Mouse (Mus musculus) forebrain, embryonic 10.5 days (tissue): ENCODE results near the gene Dync1i1. TPM values are rescaled to one million over a fixed set of nuclear protein-coding genes. Genes with fewer than 3 reads are reported as not detected.

Experiments
- DNase-seq: peaks from one replicate; pipeline ENCODE4 v3.0.0-alpha.2; 2017; ENCODE audit warnings: low spot score; ENCODE audit errors: extremely low spot score
- H3K27ac ChIP-seq: fragments of 300-500 bp; sonication (generic); 2 replicates; pipeline ENCODE4 v1.5.1; 2016; ENCODE audit warnings: mild to moderate bottlenecking
- H3K27me3 ChIP-seq: fragments of 300-500 bp; sonication (generic); 2 replicates; pipeline ENCODE4 v1.6.1; 2016; ENCODE audit warnings: mild to moderate bottlenecking; ENCODE audit not compliant: poor library complexity, severe bottlenecking
- H3K36me3 ChIP-seq: fragments of 300-500 bp; sonication (generic); replicated peaks from 2 replicates; pipeline ENCODE4 v1.6.1; 2016; ENCODE audit warnings: mild to moderate bottlenecking, moderate library complexity
- H3K4me1 ChIP-seq: fragments of 300-500 bp; sonication (generic); 2 replicates; pipeline ENCODE4 v1.6.1; 2016
- H3K4me3 ChIP-seq: fragments of 300-500 bp; sonication (generic); 2 replicates; pipeline ENCODE4 v1.5.1; 2016; ENCODE audit warnings: mild to moderate bottlenecking, moderate library complexity
- H3K9me3 ChIP-seq: fragments of 300-500 bp; sonication (generic); 2 replicates; pipeline ENCODE4 v1.6.1; 2016; ENCODE audit warnings: mild to moderate bottlenecking, moderate library complexity
- WGBS: fragments of 180-500 bp; shearing (Covaris S2); methylation state at CpG from one replicate; pipeline ENCODE4 v1.1.7; 2016; 5-methylcytosine and 5-hydroxymethylcytosine counted together
- polyA plus RNA-seq: library from polyadenylated mRNA; unstranded; fragments of >200 nt; fragmentation: Nextera tagmentation; extraction: Ambion mirVana; gene quantifications from 2 replicates; pipeline ENCODE4 v1.2.1, GENCODE M21; 2016

The Dync1i1 gene
- polyA plus RNA-seq, 1 experiment from 2014 or later, result 1.1 TPM

GRCm38 (mm10) chr6:5790607-5791006 lies 65.2 kb downstream of the Dync1i1 start:
- H3K9me3 ChIP-seq, result no peaks in the 10 kb centered on the region
- DNase-seq, result no peak
- no peaks in the 10 kb centered on the region for H3K27me3 ChIP-seq
- no peaks in the 10 kb centered on the region for H3K36me3 ChIP-seq
- WGBS, result 72% methylated on average over 7 of the region's 7 CpGs
- no peak overlapping the region for H3K27ac ChIP-seq
- no peak overlapping the region for H3K4me3 ChIP-seq
- H3K4me1 ChIP-seq, result no peaks in the 10 kb centered on the region

GRCm38 (mm10) chr6:5794106-5794753 lies 68.8 kb downstream of the Dync1i1 start:
- Histone ChIP-seq H3K4me3 (no peak overlapping the region), H3K27ac (no peak overlapping the region), H3K9me3 (no peaks in the 10 kb centered on the region), H3K4me1 (no peaks in the 10 kb centered on the region), H3K27me3 (no peaks in the 10 kb centered on the region), H3K36me3 (no peaks in the 10 kb centered on the region)
- WGBS, result 82% methylated on average over 5 of the region's 5 CpGs
- no peak for DNase-seq

DNA sequence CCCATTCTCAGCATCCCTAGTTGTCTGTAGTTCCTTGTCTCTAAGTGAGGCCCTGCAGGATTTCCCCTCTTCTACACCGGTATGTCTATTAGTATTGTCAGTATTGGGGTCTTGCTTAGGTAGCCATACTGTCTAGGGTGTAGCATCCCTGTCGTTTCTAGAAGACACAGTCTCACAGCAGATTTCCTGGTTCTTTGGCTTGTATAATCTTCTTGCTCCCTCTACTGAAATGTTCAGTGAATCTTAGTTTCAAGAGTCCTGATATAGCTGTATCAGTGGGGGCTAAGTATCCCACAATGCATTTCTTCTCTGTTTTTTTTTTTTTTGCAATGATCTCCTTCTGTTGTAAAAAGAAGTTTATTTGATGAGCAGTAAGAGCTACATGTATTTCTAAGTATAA lies 69.9 kb downstream of the Dync1i1 start:
- no peak for DNase-seq
- no peaks in the 10 kb centered on the region for H3K4me1 ChIP-seq
- H3K4me3 ChIP-seq, result no peak overlapping the region
- 79% methylated on average over 2 of the region's 2 CpGs for WGBS
- no peak overlapping the region for H3K27ac ChIP-seq
- H3K27me3 ChIP-seq, result no peaks in the 10 kb centered on the region
- no peaks in the 10 kb centered on the region for H3K36me3 ChIP-seq
- H3K9me3 ChIP-seq, result no peaks in the 10 kb centered on the region

DNA sequence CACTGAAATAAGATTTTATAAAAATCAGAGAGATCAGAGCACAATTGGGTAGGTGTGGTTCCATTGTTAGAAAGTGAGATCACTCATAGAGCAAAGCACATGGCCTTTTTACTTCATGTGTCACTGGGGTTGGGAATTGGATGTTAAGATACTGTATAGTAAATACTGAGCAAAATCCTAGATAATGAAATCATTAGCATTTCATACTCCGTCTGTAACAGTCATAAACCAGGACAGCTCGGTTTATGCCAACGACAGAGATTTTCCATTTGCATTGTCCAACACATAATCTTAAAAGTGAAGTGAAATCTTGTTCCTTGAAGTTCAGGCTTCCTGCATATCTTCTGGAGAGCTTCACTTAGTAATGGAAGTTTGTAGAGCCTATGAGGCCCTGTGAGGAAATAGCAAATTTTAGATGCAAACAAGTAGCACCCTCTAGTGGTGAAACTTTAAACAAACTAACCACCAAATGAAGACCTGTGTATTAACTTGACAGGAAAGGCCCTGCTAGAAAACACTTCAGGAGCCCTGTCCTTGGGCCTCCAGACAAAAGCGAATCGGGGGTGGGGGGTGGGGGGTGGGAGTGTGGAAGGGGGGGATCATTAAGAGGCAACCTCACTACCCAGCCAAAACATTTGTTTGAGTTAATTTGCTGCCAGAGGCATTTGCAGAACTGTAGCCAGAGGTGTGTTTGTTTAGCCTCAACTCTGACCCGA lies 76.8 kb downstream of the Dync1i1 start:
- no peaks in the 10 kb centered on the region for H3K27me3 ChIP-seq
- 57% methylated on average over 6 of the region's 6 CpGs for WGBS

DNA sequence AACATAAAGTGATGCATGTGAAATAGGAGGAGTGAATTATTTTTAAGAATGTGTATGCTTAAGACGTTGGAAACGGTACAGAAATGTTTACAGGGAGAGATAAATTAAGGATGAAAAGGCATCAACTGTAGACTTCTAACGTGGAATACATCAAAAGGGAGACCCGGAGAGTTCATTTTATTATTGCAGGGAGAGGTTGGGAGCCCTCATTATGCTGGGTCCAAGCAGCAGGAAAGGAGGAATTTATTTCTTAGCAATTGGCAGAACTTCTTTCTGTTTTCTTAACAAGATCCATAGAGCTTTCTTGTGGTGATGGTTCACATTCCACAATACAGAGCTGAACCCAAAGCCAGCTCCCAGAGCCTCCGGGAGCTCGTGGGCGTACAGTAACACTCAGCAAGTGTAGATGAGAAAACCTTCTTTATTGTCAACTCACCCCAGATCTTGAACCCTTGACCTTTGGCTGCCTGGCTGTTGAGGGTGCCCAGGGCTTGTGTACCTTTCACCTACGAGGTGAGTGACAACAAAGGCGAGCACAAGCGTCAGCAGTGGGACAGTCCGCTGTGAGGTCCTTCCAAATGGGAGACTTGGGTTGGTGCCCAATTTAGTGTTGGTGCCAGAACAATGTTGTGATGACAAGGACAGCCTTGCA lies 77.5 kb downstream of the Dync1i1 start:
- no peak overlapping the region for H3K4me3 ChIP-seq
- WGBS, result 74% methylated on average over 11 of the region's 11 CpGs
- no peaks in the 10 kb centered on the region for H3K36me3 ChIP-seq
- H3K27ac ChIP-seq, result no peak overlapping the region
- no peaks in the 10 kb centered on the region for H3K4me1 ChIP-seq
- no peaks in the 10 kb centered on the region for H3K9me3 ChIP-seq
- no peak for DNase-seq
- no peaks in the 10 kb centered on the region for H3K27me3 ChIP-seq

More for the DNA sequence above, 76.8 kb downstream of the Dync1i1 start:
- Histone ChIP-seq H3K36me3 (no peaks in the 10 kb centered on the region), H3K9me3 (no peaks in the 10 kb centered on the region), H3K27ac (no peak overlapping the region), H3K4me1 (no peaks in the 10 kb centered on the region), H3K4me3 (no peak overlapping the region)
- no peak for DNase-seq

DNA sequence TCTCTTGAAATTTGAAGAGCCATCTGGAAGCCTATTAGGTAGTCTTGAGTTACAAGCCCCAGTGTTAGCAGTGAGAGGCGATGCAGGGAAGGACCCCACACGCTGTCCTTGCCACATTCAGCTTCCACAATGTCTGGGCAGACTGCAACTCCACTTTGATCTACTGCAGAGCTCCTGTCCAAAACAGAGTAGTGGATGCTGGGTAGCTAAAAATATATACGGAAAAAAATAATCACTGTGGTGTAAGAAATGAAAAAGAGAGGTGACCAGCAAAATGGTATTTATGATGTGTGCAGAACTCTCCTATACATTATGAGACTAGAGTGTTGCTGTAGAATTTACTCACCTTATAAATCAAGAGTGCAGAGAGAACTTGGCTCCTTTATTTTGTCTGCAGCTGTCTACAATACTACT lies 82.6 kb downstream of the Dync1i1 start:
- Histone ChIP-seq H3K36me3 (no peaks in the 10 kb centered on the region), H3K4me1 (no peaks in the 10 kb centered on the region), H3K4me3 (no peak overlapping the region), H3K9me3 (no peaks in the 10 kb centered on the region), H3K27ac (no peak overlapping the region), H3K27me3 (no peaks in the 10 kb centered on the region)
- DNase-seq, result no peak
- 84% methylated on average over 3 of the region's 3 CpGs for WGBS

- H3K9me3 ChIP-seq, result no peaks in the 10 kb centered on the region
- 72% methylated on average over 1 of the region's 1 CpGs for WGBS
- no peaks in the 10 kb centered on the region for H3K36me3 ChIP-seq
- H3K27ac ChIP-seq, result no peak overlapping the region
- no peak overlapping the region for H3K4me3 ChIP-seq
- H3K4me1 ChIP-seq, result no peaks in the 10 kb centered on the region
- H3K27me3 ChIP-seq, result no peaks in the 10 kb centered on the region
- DNase-seq, result no peak
Measured at GRCm38 (mm10) chr6:5812076-5812475, 86.6 kb downstream of the Dync1i1 start.

DNA sequence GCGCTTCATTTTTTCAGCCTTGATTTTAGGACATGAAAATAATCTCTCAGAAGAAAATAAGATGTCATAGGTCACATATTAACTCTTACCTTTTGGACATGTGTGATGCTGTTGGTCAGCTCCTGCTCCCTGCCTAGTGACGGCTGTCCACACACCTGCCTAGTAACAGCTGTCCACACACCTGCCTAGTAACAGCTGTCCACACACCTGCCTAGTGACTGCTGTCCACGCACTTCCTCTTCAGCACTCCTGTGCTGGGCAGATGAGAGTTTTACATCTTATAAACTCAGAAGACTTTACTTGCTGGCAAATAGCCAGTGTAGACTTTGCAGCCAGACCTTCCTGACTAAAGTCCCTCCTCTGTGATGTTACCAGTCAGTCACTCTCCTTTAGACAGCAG lies 94.2 kb downstream of the Dync1i1 start:
- Histone ChIP-seq H3K4me1 (no peaks in the 10 kb centered on the region), H3K9me3 (no peaks in the 10 kb centered on the region), H3K4me3 (no peak overlapping the region), H3K27ac (no peak overlapping the region), H3K27me3 (no peaks in the 10 kb centered on the region), H3K36me3 (no peaks in the 10 kb centered on the region)
- 92% methylated on average over 3 of the region's 3 CpGs for WGBS
- no peak for DNase-seq

DNA sequence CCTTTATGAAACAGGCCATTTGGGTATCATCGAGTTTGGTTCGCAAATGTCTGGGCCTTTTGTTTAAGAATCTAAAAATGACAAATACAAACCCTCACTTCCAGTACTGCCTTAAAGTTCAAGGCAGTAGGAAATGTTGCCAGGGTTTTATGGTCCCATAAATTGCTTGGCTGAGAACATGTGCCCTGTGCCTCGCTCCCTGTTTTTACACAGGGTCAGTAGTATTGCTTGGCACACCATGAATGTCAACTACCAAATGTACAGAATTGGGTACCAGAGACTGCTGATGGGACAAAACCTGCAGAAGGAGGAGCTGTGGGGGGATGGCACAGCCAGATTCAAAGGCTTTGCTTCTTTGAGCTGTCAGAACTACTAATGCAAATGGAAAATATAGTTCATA lies 100.0 kb downstream of the Dync1i1 start:
- H3K4me3 ChIP-seq, result no peak overlapping the region
- H3K36me3 ChIP-seq, result no peaks in the 10 kb centered on the region
- H3K4me1 ChIP-seq, result peaks cover 6% of the 10 kb centered on the region
- DNase-seq, result no peak
- no peaks in the 10 kb centered on the region for H3K27me3 ChIP-seq
- no peak overlapping the region for H3K27ac ChIP-seq
- 94% methylated on average over 3 of the region's 3 CpGs for WGBS
- no peaks in the 10 kb centered on the region for H3K9me3 ChIP-seq

DNA sequence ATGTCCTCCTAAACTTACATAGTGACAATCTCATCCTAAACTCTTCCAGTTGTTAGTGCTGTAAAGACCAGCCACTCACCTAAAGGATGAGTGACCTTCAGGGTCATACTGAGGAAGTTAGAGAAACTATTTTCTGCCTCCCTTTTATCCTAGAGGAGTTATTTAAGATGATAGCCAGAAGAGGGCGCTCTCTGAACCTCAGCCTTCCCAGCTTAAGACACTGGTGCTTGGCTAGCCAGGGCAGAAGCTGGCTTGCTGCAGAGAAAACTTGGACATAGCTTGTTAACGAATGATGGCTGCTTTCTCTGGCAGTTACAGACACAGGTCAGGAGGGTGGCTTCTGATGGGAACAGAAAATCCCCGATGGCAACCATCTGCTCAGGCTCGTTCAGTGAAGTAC lies 101.6 kb downstream of the Dync1i1 start:
- Histone ChIP-seq H3K9me3 (no peaks in the 10 kb centered on the region), H3K27ac (no peak overlapping the region), H3K27me3 (no peaks in the 10 kb centered on the region), H3K36me3 (no peaks in the 10 kb centered on the region), H3K4me3 (no peak overlapping the region), H3K4me1 (peaks cover 6% of the 10 kb centered on the region)
- DNase-seq, result no peak
- whole genome bisulfite sequencing, result 60% methylated on average over 4 of the region's 4 CpGs

GRCm38 (mm10) chr6:5828409-5828974 lies 103.1 kb downstream of the Dync1i1 start:
- Histone ChIP-seq H3K4me3 (no peak overlapping the region), H3K27ac (no peak overlapping the region), H3K4me1 (peaks cover 6% of the 10 kb centered on the region), H3K36me3 (no peaks in the 10 kb centered on the region), H3K9me3 (no peaks in the 10 kb centered on the region), H3K27me3 (no peaks in the 10 kb centered on the region)
- DNase-seq, result no peak
- WGBS, result 78% methylated on average over 14 of the region's 14 CpGs

DNA sequence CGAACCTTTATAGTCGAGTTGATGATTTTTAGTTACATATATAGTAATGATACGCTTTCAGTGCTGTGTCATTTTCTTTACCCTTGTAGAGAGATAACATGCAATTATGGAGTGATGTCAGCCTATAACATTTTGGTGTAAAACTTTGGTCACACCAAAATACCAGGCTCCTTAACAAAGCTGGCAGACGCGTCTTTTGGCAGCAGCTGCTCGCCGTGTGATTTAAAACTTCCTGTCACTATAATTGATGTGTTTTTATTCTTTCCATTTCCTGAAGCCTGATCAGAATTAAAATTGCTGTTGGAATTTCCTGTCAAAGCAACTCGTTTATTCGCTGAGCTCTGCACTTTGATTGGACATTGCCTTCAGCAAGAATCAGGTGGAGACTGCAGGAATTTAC lies 103.7 kb downstream of the Dync1i1 start:
- no peak overlapping the region for H3K4me3 ChIP-seq
- H3K27ac ChIP-seq, result no peak overlapping the region
- DNase-seq, result no peak
- no peaks in the 10 kb centered on the region for H3K9me3 ChIP-seq
- peaks cover 6% of the 10 kb centered on the region for H3K4me1 ChIP-seq
- 79% methylated on average over 9 of the region's 9 CpGs for WGBS
- no peaks in the 10 kb centered on the region for H3K36me3 ChIP-seq
- H3K27me3 ChIP-seq, result no peaks in the 10 kb centered on the region

DNA sequence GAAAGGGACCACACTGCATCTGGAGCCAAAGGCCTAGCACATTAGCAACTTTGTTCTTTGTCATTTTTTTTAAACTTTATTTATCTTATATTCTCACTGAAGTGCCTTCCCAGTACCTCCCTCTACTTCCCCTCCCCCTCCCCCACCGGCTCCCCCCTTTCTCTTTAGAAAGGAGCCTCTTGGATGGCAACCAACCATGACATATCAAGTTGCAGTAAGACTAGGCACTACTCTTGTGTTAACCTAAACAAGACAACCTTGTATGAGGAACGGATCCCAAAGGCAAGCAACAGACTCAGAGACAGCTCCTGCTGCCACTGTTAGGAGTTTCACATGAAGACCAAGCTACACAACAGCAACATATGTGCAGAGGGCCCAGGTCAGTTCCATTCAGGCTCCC lies 105.3 kb downstream of the Dync1i1 start:
- no peak for DNase-seq
- Histone ChIP-seq H3K27me3 (no peaks in the 10 kb centered on the region), H3K36me3 (no peaks in the 10 kb centered on the region), H3K27ac (no peak overlapping the region), H3K4me1 (peaks cover 6% of the 10 kb centered on the region), H3K9me3 (no peaks in the 10 kb centered on the region), H3K4me3 (no peak overlapping the region)
- 75% methylated on average over 2 of the region's 2 CpGs for WGBS
